Mouse (Mus musculus) layer of hippocampus, adult 8-10 months (tissue): ENCODE data around the gene Mis18bp1. TPM values are rescaled to one million over a fixed set of nuclear protein-coding genes. Genes with fewer than 3 reads are reported as not detected.
A peak's percentile ranks its signal among the peaks of the same experiment; 100 is the strongest.
"Not testable (repeated sequence)": the region's sequence is repeated elsewhere in the genome, so short reads cannot be mapped to it uniquely, and the experiment has no call there.

Experiments used
- DNase-seq, 2 experiments: peaks; one replicate each; pipeline ENCODE4 v3.0.0; 2022; ENCODE audit warnings: low spot score in 2 of 2
- total RNA-seq, 4 experiments: library from RNA; stranded (reverse); gene quantifications; 2 replicates each; pipeline ENCODE4 v1.2.4; 2022

Gene Mis18bp1
- total RNA-seq, result under 1 TPM in 3 of 4 experiments, not detected in 1; 0.23 to 0.62 (median 0.31) TPM

GRCm38 (mm10) chr12:65172021-65172951, at the start of gene Mis18bp1:
Gene Mis18bp1 (minus strand): TSS chr12:65172604.
- peak; percentile 89 to 92 for DNase-seq

GRCm38 (mm10) chr12:65216404-65216840, 44.0 kb upstream of the Mis18bp1 start:
- no peak for DNase-seq

DNA sequence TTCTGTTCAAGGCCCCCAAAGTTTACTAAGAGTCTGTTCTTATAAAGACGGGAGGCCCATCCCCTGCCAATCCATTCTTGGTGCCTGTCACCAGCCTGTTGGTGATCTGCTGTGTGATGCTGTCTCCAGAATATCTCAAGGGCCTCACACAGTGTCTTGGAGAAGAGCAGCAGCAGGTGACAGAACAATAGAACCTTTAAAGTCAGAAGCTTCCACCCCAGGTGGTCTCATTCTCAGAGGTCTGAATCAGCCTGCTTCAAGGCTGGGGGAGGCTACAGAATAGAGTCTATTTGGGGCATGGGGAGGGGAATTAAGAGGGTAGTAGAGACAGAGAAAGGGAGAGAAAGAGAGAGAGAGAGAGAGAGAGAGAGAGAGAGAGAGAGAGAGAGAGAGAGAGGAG, 34.0 kb upstream of the Mis18bp1 start:
- DNase-seq, result no peak

- DNase-seq, result no peak
These were observed 29.4 kb upstream of the Mis18bp1 start for GRCm38 (mm10) chr12:65201812-65202211.

DNA sequence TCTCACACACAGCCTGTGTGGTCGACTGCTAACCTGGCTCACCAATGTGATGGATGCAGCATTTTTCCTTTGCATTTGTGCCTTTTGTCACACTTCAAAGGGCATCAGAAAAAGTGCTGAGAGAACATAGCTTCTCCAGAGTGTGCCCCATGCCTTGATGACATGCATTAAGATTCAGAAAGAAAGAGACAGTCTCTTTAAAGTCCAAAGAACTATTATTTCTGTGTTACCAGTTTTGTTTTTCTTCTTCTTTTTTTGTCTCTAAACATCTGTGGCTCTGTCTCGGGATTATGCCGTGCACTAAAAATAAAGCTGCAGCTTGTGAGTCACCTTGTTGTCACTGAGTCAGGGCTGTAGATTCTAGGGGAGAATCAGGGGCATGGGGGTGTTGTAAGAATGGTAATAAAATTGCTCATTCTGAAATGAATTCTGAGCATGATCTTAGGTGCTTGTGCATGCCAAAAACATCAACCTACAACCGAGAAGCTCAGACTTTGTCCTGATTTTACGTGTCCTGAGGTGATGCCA, 21.7 kb upstream of the Mis18bp1 start:
- no peak for DNase-seq

DNA sequence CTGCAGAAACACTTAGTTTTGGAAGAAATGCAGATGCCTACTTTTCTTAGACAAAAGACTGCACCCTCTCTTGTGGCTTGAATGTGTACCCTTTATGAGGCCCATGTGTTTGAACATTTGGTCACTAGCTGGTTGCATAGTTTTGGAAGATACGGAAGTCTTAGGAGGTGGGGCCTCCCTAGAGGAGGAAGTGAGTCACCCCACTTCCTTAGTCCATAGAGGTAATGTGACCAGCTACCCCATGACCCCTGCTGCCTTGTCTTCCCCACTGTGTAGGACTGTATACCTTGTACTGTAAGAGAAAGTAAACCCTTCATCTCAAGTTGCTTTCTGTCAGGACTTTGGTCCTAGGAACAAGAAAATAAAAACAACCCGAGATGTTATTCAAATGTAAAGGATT, 16.8 kb upstream of the Mis18bp1 start:
- no peak for DNase-seq

DNA sequence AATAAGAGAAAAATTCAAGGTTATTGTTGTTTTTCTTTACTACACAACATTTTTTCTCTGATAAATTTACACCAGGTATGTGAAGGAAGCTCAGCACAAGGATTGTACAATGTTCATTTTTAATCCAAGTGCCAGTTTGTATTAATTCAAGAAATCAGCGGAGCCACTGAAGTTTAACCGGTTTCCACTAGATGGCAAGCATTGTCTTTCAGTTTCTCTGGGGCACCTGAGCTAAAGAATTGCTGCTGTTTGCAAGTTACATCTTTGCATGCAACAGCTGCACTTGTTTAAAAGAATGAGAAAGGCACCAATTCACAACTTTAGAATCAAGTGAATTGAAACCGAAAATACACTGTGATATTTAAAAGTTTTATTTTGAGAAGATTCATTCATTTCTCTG, 15.0 kb upstream of the Mis18bp1 start:
- DNase-seq, result peak in 1 of 2 experiments; percentile 14

GRCm38 (mm10) chr12:65173736-65174135, 1.3 kb upstream of the Mis18bp1 start:
- DNase-seq, result no peak

GRCm38 (mm10) chr12:65172959-65173358, 555 bp upstream of the Mis18bp1 start:
- peak; percentile 40 to 46 for DNase-seq

DNA sequence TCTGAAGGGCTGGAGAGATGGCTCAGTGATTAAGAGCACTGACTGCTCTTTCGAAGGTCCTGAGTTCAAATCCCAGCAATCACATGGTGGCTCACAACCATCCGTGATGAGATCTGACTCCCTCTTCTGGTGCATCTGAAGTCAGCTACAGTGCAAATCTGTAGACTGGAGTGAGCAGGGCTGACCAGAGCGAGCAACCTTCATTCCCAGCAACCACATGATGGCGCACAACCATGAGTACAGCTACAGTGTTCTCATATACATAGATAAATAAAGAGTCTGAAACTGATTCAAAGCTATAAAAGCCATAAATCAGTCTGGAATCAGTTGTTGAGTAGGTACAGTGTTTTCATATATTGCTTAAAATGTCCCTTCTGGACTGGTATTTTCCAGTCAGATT, 36.3 kb downstream of the Mis18bp1 start:
- DNase-seq, result not testable (repeated sequence)

GRCm38 (mm10) chr12:65119451-65119850, 53.0 kb downstream of the Mis18bp1 start:
- no peak for DNase-seq

- no peak for DNase-seq
These were observed 53.4 kb downstream of the Mis18bp1 start for GRCm38 (mm10) chr12:65118968-65119367.

- DNase-seq, result not testable (repeated sequence)
These were observed 57.4 kb downstream of the Mis18bp1 start for GRCm38 (mm10) chr12:65114978-65115377.

- DNase-seq, result no peak
These were observed 58.5 kb downstream of the Mis18bp1 start for GRCm38 (mm10) chr12:65113925-65114324.

DNA sequence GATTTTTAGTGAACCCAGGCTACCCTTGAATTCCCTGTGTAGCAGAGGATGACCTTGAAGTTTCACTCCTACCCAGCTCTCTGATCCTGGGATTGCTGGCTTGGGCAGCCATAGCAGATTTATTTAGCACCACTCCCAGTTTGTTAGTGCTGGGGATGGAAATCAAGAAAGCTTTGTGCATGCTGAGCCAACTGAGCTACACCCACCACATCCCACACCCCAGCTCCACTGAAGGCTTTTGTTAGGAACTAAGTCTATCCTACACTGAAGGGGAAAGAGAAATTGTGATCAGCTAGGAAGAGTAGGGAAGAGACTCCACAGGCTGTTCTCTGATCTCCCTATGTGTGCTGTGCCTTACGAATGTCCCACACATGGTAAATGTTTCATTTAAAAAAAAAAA, 59.6 kb downstream of the Mis18bp1 start:
- DNase-seq, result peak in 1 of 2 experiments; percentile 8

GRCm38 (mm10) chr12:65111503-65111902, 60.9 kb downstream of the Mis18bp1 start:
- DNase-seq, result no peak

GRCm38 (mm10) chr12:65108746-65109145, 63.7 kb downstream of the Mis18bp1 start:
- DNase-seq, result no peak

Other genes with a start within 250 kb of the Mis18bp1 start
- gene Klhl28, start 207.1 kb downstream of the Mis18bp1 start, total RNA-seq, result 10 to 100 TPM; 20.0 to 24.8 (median 22.9) TPM
- 10 to 100 TPM; 45.9 to 58.8 (median 52.1) TPM for gene Togaram1, start 206.8 kb downstream of the Mis18bp1 start, total RNA-seq
- 10 to 100 TPM; 39.2 to 56.3 (median 48.3) TPM for gene Prpf39, start 136.3 kb downstream of the Mis18bp1 start, total RNA-seq
- gene Fkbp3, start 98.6 kb downstream of the Mis18bp1 start, total RNA-seq, result 100 to 1,000 TPM; 137 to 180 (median 153) TPM
- 10 to 100 TPM; 11.2 to 16.1 (median 14.8) TPM for gene Fancm, start 97.0 kb downstream of the Mis18bp1 start, total RNA-seq
- under 1 TPM in 2 of 4 experiments, not detected in 2; 0.19 to 0.27 TPM for gene Wdr20rt, start 52.9 kb upstream of the Mis18bp1 start, total RNA-seq